Mouse (Mus musculus): ENCODE results near the gene Rab8a. TPM values are rescaled to one million over a fixed set of nuclear protein-coding genes. Genes with fewer than 3 reads are reported as not detected.
"Not testable (repeated sequence)": the region's sequence is repeated elsewhere in the genome, so short reads cannot be mapped to it uniquely, and the experiment has no call there.

Rab8a gene
- polyA plus RNA-seq (2015; fragmentation: Nextera tagmentation; extraction: Ambion mirVana): 77.4 and 101 TPM in 2 replicates

- WGBS: under 1% methylated on average over 82 of the region's 82 CpGs
- Histone ChIP-seq H3K4me1 (ENCODE audit: control insufficient read depth, insufficient read depth, low read length) (peaks cover 22% of the 10 kb centered on the region), H3K27ac (ENCODE audit: low read length) (peak within 1 kb of the TSS; percentile 91), H3K4me3 (ENCODE audit: low read length) (peak within 1 kb of the TSS; percentile 100), H3K27me3 (ENCODE audit: control insufficient read depth, insufficient read depth, low read length) (no peaks in the 10 kb centered on the region), H3K36me3 (ENCODE audit: control insufficient read depth, insufficient read depth) (peaks cover 9% of the 10 kb centered on the region; the same call in 1 of the 2 replicates), H3K4me2 (ENCODE audit: low read depth, low read length) (peak within 1 kb of the TSS; percentile 95), H3K9ac (ENCODE audit: low read length) (peak within 1 kb of the TSS; percentile 98), H3K9me3 (replicated peaks; ENCODE audit: control insufficient read depth, low read length) (no peaks in the 10 kb centered on the region)
- peak; percentile 97 for ATAC-seq (replicated peaks; ENCODE audit: extremely low read depth, insufficient read depth, low FRiP score)
Observed at GRCm38 (mm10) chr8:72160707-72161697, at the start of gene Rab8a. Gene Rab8a (plus strand): TSS chr8:72161200.

GRCm38 (mm10) chr8:72112486-72112885 is 48.5 kb upstream of the Rab8a start:
- 66% methylated on average over 3 of the region's 3 CpGs for WGBS
- H3K4me3 ChIP-seq (ENCODE audit: low read length): no peak overlapping the region
- no peak overlapping the region for H3K9ac ChIP-seq (ENCODE audit: low read length)
- no peak overlapping the region for H3K4me2 ChIP-seq (ENCODE audit: low read depth, low read length)
- H3K36me3 ChIP-seq (ENCODE audit: control insufficient read depth, insufficient read depth): no peaks in the 10 kb centered on the region
- no peaks in the 10 kb centered on the region for H3K9me3 ChIP-seq (replicated peaks; ENCODE audit: control insufficient read depth, low read length)
- H3K27ac ChIP-seq (ENCODE audit: low read length): no peak overlapping the region
- ATAC-seq (replicated peaks; ENCODE audit: extremely low read depth, insufficient read depth, low FRiP score): no peak
- no peaks in the 10 kb centered on the region for H3K4me1 ChIP-seq (ENCODE audit: control insufficient read depth, insufficient read depth, low read length)
- H3K27me3 ChIP-seq (ENCODE audit: control insufficient read depth, insufficient read depth, low read length): no peaks in the 10 kb centered on the region

- Histone ChIP-seq H3K9ac (ENCODE audit: low read length) (no peak overlapping the region), H3K27ac (ENCODE audit: low read length) (no peak overlapping the region), H3K4me3 (ENCODE audit: low read length) (no peak overlapping the region), H3K4me1 (ENCODE audit: control insufficient read depth, insufficient read depth, low read length) (no peaks in the 10 kb centered on the region), H3K27me3 (ENCODE audit: control insufficient read depth, insufficient read depth, low read length) (no peaks in the 10 kb centered on the region), H3K4me2 (ENCODE audit: low read depth, low read length) (no peak overlapping the region), H3K9me3 (replicated peaks; ENCODE audit: control insufficient read depth, low read length) (no peaks in the 10 kb centered on the region), H3K36me3 (ENCODE audit: control insufficient read depth, insufficient read depth) (no peaks in the 10 kb centered on the region)
- 87% methylated on average over 2 of the region's 2 CpGs for WGBS
- no peak for ATAC-seq (replicated peaks; ENCODE audit: extremely low read depth, insufficient read depth, low FRiP score)
Observed at GRCm38 (mm10) chr8:72115202-72115601, 45.8 kb upstream of the Rab8a start.

- Histone ChIP-seq H3K27me3 (ENCODE audit: control insufficient read depth, insufficient read depth, low read length) (no peaks in the 10 kb centered on the region), H3K4me3 (ENCODE audit: low read length) (no peak overlapping the region), H3K36me3 (ENCODE audit: control insufficient read depth, insufficient read depth) (no peaks in the 10 kb centered on the region), H3K27ac (ENCODE audit: low read length) (no peak overlapping the region), H3K9me3 (replicated peaks; ENCODE audit: control insufficient read depth, low read length) (no peaks in the 10 kb centered on the region), H3K4me1 (ENCODE audit: control insufficient read depth, insufficient read depth, low read length) (no peaks in the 10 kb centered on the region), H3K9ac (ENCODE audit: low read length) (no peak overlapping the region), H3K4me2 (ENCODE audit: low read depth, low read length) (no peak overlapping the region)
- no peak for ATAC-seq (replicated peaks; ENCODE audit: extremely low read depth, insufficient read depth, low FRiP score)
- 45% methylated on average over 4 of the region's 4 CpGs for WGBS
Observed at GRCm38 (mm10) chr8:72118616-72119015, 42.4 kb upstream of the Rab8a start.

GRCm38 (mm10) chr8:72121486-72121885 is 39.5 kb upstream of the Rab8a start:
- H3K27ac ChIP-seq (ENCODE audit: low read length); H3K27me3 ChIP-seq (ENCODE audit: control insufficient read depth, insufficient read depth, low read length); H3K4me2 ChIP-seq (ENCODE audit: low read depth, low read length); H3K4me3 ChIP-seq (ENCODE audit: low read length); ATAC-seq (replicated peaks; ENCODE audit: extremely low read depth, insufficient read depth, low FRiP score); H3K9me3 ChIP-seq (replicated peaks; ENCODE audit: control insufficient read depth, low read length); H3K9ac ChIP-seq (ENCODE audit: low read length); H3K36me3 ChIP-seq (ENCODE audit: control insufficient read depth, insufficient read depth); H3K4me1 ChIP-seq (ENCODE audit: control insufficient read depth, insufficient read depth, low read length): not testable (repeated sequence)
- WGBS: 46% methylated on average over 3 of the region's 3 CpGs

- no peaks in the 10 kb centered on the region for H3K9me3 ChIP-seq (replicated peaks; ENCODE audit: control insufficient read depth, low read length)
- no peaks in the 10 kb centered on the region for H3K4me1 ChIP-seq (ENCODE audit: control insufficient read depth, insufficient read depth, low read length)
- H3K4me3 ChIP-seq (ENCODE audit: low read length): no peak overlapping the region
- ATAC-seq (replicated peaks; ENCODE audit: extremely low read depth, insufficient read depth, low FRiP score): no peak
- no peak overlapping the region for H3K27ac ChIP-seq (ENCODE audit: low read length)
- H3K36me3 ChIP-seq (ENCODE audit: control insufficient read depth, insufficient read depth): no peaks in the 10 kb centered on the region
- WGBS: 89% methylated on average over 1 of the region's 1 CpGs
- H3K4me2 ChIP-seq (ENCODE audit: low read depth, low read length): no peak overlapping the region
- H3K27me3 ChIP-seq (ENCODE audit: control insufficient read depth, insufficient read depth, low read length): no peaks in the 10 kb centered on the region
- no peak overlapping the region for H3K9ac ChIP-seq (ENCODE audit: low read length)
Observed at GRCm38 (mm10) chr8:72121997-72122396, 39.0 kb upstream of the Rab8a start.

- H3K27me3 ChIP-seq (ENCODE audit: control insufficient read depth, insufficient read depth, low read length): no peaks in the 10 kb centered on the region
- no peak overlapping the region for H3K9ac ChIP-seq (ENCODE audit: low read length)
- H3K4me1 ChIP-seq (ENCODE audit: control insufficient read depth, insufficient read depth, low read length): peaks cover 5% of the 10 kb centered on the region
- H3K27ac ChIP-seq (ENCODE audit: low read length): no peak overlapping the region
- WGBS: 63% methylated on average over 1 of the region's 1 CpGs
- no peak overlapping the region for H3K4me2 ChIP-seq (ENCODE audit: low read depth, low read length)
- ATAC-seq (replicated peaks; ENCODE audit: extremely low read depth, insufficient read depth, low FRiP score): no peak
- H3K4me3 ChIP-seq (ENCODE audit: low read length): no peak overlapping the region
- no peaks in the 10 kb centered on the region for H3K36me3 ChIP-seq (ENCODE audit: control insufficient read depth, insufficient read depth)
- H3K9me3 ChIP-seq (replicated peaks; ENCODE audit: control insufficient read depth, low read length): no peaks in the 10 kb centered on the region
Observed at GRCm38 (mm10) chr8:72127834-72128233, 33.2 kb upstream of the Rab8a start.

GRCm38 (mm10) chr8:72131251-72131650 is 29.7 kb upstream of the Rab8a start:
- 62% methylated on average over 2 of the region's 2 CpGs for WGBS
- Histone ChIP-seq H3K27me3 (ENCODE audit: control insufficient read depth, insufficient read depth, low read length) (no peaks in the 10 kb centered on the region), H3K4me2 (ENCODE audit: low read depth, low read length) (no peak overlapping the region), H3K4me1 (ENCODE audit: control insufficient read depth, insufficient read depth, low read length) (peaks cover 20% of the 10 kb centered on the region), H3K36me3 (ENCODE audit: control insufficient read depth, insufficient read depth) (no peaks in the 10 kb centered on the region), H3K27ac (ENCODE audit: low read length) (peak overlapping the region; percentile 59), H3K4me3 (ENCODE audit: low read length) (no peak overlapping the region), H3K9me3 (replicated peaks; ENCODE audit: control insufficient read depth, low read length) (no peaks in the 10 kb centered on the region), H3K9ac (ENCODE audit: low read length) (no peak overlapping the region)
- no peak for ATAC-seq (replicated peaks; ENCODE audit: extremely low read depth, insufficient read depth, low FRiP score)

GRCm38 (mm10) chr8:72131901-72132300 is 29.1 kb upstream of the Rab8a start:
- peak overlapping the region; percentile 59 for H3K27ac ChIP-seq (ENCODE audit: low read length)
- H3K4me1 ChIP-seq (ENCODE audit: control insufficient read depth, insufficient read depth, low read length): peaks cover 20% of the 10 kb centered on the region
- no peak overlapping the region for H3K4me3 ChIP-seq (ENCODE audit: low read length)
- no peaks in the 10 kb centered on the region for H3K9me3 ChIP-seq (replicated peaks; ENCODE audit: control insufficient read depth, low read length)
- 84% methylated on average over 2 of the region's 2 CpGs for WGBS
- ATAC-seq (replicated peaks; ENCODE audit: extremely low read depth, insufficient read depth, low FRiP score): no peak
- H3K4me2 ChIP-seq (ENCODE audit: low read depth, low read length): no peak overlapping the region
- H3K9ac ChIP-seq (ENCODE audit: low read length): no peak overlapping the region
- H3K27me3 ChIP-seq (ENCODE audit: control insufficient read depth, insufficient read depth, low read length): no peaks in the 10 kb centered on the region
- H3K36me3 ChIP-seq (ENCODE audit: control insufficient read depth, insufficient read depth): no peaks in the 10 kb centered on the region

Data from heart, embryonic 16.5 days (tissue).